Mouse (Mus musculus) ovary, postnatal 36 days (tissue): Measurements from ENCODE around the gene Pcif1.
"Not testable (repeated sequence)": the region's sequence is repeated elsewhere in the genome, so short reads cannot be mapped to it uniquely, and the experiment has no call there.

Experiments used
- DNase-seq: peaks from one replicate; pipeline ENCODE4 v3.0.0; 2022; ENCODE audit warnings: low spot score, mixed read lengths

Pcif1 gene

GRCm38 (mm10) chr2:164879228-164879567, at the start of gene Pcif1:
Gene Pcif1, plus strand, starts transcription at chr2:164879304.
- DNase-seq, result peak; percentile 92

GRCm38 (mm10) chr2:164831029-164831428, 48.1 kb upstream of the Pcif1 start:
- no peak for DNase-seq

- DNase-seq, result no peak
Measured at GRCm38 (mm10) chr2:164832032-164832747, 46.9 kb upstream of the Pcif1 start.

- peak; percentile 81 for DNase-seq
Measured at GRCm38 (mm10) chr2:164832748-164833301, 46.3 kb upstream of the Pcif1 start, which contains the start of gene Ctsa. Gene Ctsa, plus strand, starts transcription at chr2:164832873.

GRCm38 (mm10) chr2:164833314-164833959, 45.7 kb upstream of the Pcif1 start, which contains the start of gene Neurl2:
Gene Neurl2, minus strand, starts transcription at chr2:164833456.
- peak; percentile 86 for DNase-seq

- DNase-seq, result no peak
Measured at GRCm38 (mm10) chr2:164834531-164834930, 44.6 kb upstream of the Pcif1 start.

GRCm38 (mm10) chr2:164835164-164835563, 43.9 kb upstream of the Pcif1 start:
- DNase-seq, result no peak

GRCm38 (mm10) chr2:164845782-164846181, 33.3 kb upstream of the Pcif1 start:
- DNase-seq, result no peak

GRCm38 (mm10) chr2:164850061-164850460, 29.0 kb upstream of the Pcif1 start:
- no peak for DNase-seq

GRCm38 (mm10) chr2:164855572-164855971, 23.5 kb upstream of the Pcif1 start:
- not testable (repeated sequence) for DNase-seq

- no peak for DNase-seq
Measured at GRCm38 (mm10) chr2:164856309-164857100, 22.6 kb upstream of the Pcif1 start.

- DNase-seq, result peak; percentile 50
Measured at GRCm38 (mm10) chr2:164857101-164857821, 21.8 kb upstream of the Pcif1 start, which contains the start of gene Pltp. Gene Pltp, minus strand, starts transcription at chr2:164857711.

- DNase-seq, result no peak
Measured at GRCm38 (mm10) chr2:164857842-164858553, 21.1 kb upstream of the Pcif1 start.

- no peak for DNase-seq
Measured at GRCm38 (mm10) chr2:164859155-164859554, 19.9 kb upstream of the Pcif1 start.

- DNase-seq, result no peak
Measured at GRCm38 (mm10) chr2:164859640-164860432, 19.3 kb upstream of the Pcif1 start.

GRCm38 (mm10) chr2:164861094-164861493, 18.0 kb upstream of the Pcif1 start:
- no peak for DNase-seq

- no peak for DNase-seq
Measured at GRCm38 (mm10) chr2:164862179-164862861, 16.8 kb upstream of the Pcif1 start.

GRCm38 (mm10) chr2:164863411-164863810, 15.7 kb upstream of the Pcif1 start:
- DNase-seq, result not testable (repeated sequence)

GRCm38 (mm10) chr2:164864593-164864992, 14.5 kb upstream of the Pcif1 start:
- DNase-seq, result no peak
